Mouse (Mus musculus) C2C12 (cell line): Measurements from ENCODE around the gene P2rx6.

Source experiments
- CTCF ChIP-seq: IDR thresholded peaks from one replicate; pipeline ENCODE4 v1.5.1; 2011; ENCODE audit not compliant: control insufficient read depth, insufficient read depth, insufficient read length
- FOSL1 ChIP-seq: IDR thresholded peaks from one replicate; pipeline ENCODE4 v1.8.0; 2011; ENCODE audit warnings: mild to moderate bottlenecking, low read length; ENCODE audit not compliant: poor library complexity, insufficient read depth, severe bottlenecking
- MAX ChIP-seq: IDR thresholded peaks from one replicate; pipeline ENCODE4 v1.6.1; 2011; ENCODE audit warnings: mild to moderate bottlenecking, control low read depth
- MYOD1 ChIP-seq: IDR thresholded peaks from one replicate; pipeline ENCODE4 v1.6.1; 2011; ENCODE audit warnings: low read depth; ENCODE audit not compliant: control insufficient read depth, insufficient read length
- MYOG ChIP-seq: IDR thresholded peaks from one replicate; pipeline ENCODE4 v1.6.1; 2011; ENCODE audit not compliant: control insufficient read depth, insufficient read length; ENCODE audit errors: extremely low read depth
- USF1 ChIP-seq: IDR thresholded peaks from one replicate; pipeline ENCODE4 v1.6.1; 2011; ENCODE audit warnings: low read depth, mild to moderate bottlenecking, control low read depth, moderate library complexity

DNA sequence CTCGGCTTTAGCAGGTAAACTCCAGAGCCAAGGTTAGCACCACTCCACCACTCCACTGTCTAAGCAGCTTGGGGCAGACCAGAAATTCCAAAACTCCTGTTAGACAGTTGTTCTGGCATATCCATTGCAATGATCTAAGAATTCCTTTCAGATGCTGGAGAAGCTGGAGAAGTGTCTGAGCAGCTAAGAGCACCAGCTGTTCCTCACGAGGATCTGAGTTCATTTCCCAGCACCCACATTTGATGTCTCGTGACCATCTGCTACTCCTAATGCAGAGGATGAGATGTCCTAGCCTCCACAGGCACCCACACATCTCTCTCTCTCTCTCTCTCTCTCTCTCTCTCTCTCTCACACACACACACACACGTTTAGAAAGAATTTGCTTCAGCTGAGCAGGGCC is 4.8 kb upstream of the P2rx6 start:
- TF ChIP-seq MAX, result no peak
- no peak for TF ChIP-seq USF1
- no peak for TF ChIP-seq CTCF
- TF ChIP-seq FOSL1, result no peak
- TF ChIP-seq MYOD1, result no peak
- TF ChIP-seq MYOG, result no peak
